Mouse (Mus musculus) neural tube, embryonic 10.5 days (tissue): ENCODE data around the gene Agps.
A peak's percentile ranks its signal among the peaks of the same experiment; 100 is the strongest.

Experiments used
- DNase-seq: peaks from one replicate; pipeline ENCODE4 v3.0.0-alpha.2; 2017; ENCODE audit warnings: low spot score; ENCODE audit errors: extremely low spot score

Gene Agps

GRCm38 (mm10) chr2:75828931-75829610 lies 2.9 kb upstream of the Agps start:
- no peak for DNase-seq

- DNase-seq = no peak
Measured at GRCm38 (mm10) chr2:75830233-75830632, 1.7 kb upstream of the Agps start.

GRCm38 (mm10) chr2:75832781-75833180 lies 804 bp downstream of the Agps start:
- DNase-seq = no peak

GRCm38 (mm10) chr2:75834492-75834891 lies 2.5 kb downstream of the Agps start:
- no peak for DNase-seq

- no peak for DNase-seq
Measured at GRCm38 (mm10) chr2:75842302-75842701, 10.3 kb downstream of the Agps start.

GRCm38 (mm10) chr2:75847708-75848107 lies 15.7 kb downstream of the Agps start:
- no peak for DNase-seq

- DNase-seq = no peak
Measured at GRCm38 (mm10) chr2:75852483-75852882, 20.5 kb downstream of the Agps start.

GRCm38 (mm10) chr2:75854136-75854535 lies 22.2 kb downstream of the Agps start:
- DNase-seq = no peak

- no peak for DNase-seq
Measured at GRCm38 (mm10) chr2:75861115-75861514, 29.1 kb downstream of the Agps start.

GRCm38 (mm10) chr2:75869604-75870003 lies 37.6 kb downstream of the Agps start:
- DNase-seq = no peak

- no peak for DNase-seq
Measured at GRCm38 (mm10) chr2:75874008-75874559, 42.1 kb downstream of the Agps start.

GRCm38 (mm10) chr2:75879791-75880190 lies 47.8 kb downstream of the Agps start:
- no peak for DNase-seq

GRCm38 (mm10) chr2:75883543-75883942 lies 51.6 kb downstream of the Agps start:
- peak; percentile 48 for DNase-seq

- no peak for DNase-seq
Measured at GRCm38 (mm10) chr2:75891981-75892380, 60.0 kb downstream of the Agps start.

GRCm38 (mm10) chr2:75895711-75896110 lies 63.7 kb downstream of the Agps start:
- DNase-seq = no peak

GRCm38 (mm10) chr2:75900281-75900680 lies 68.3 kb downstream of the Agps start:
- DNase-seq = no peak

- DNase-seq = no peak
Measured at GRCm38 (mm10) chr2:75901869-75902268, 69.9 kb downstream of the Agps start.

- DNase-seq = no peak
Measured at GRCm38 (mm10) chr2:75907142-75907541, 75.2 kb downstream of the Agps start.

- no peak for DNase-seq
Measured at GRCm38 (mm10) chr2:75915040-75915439, 83.1 kb downstream of the Agps start.

- no peak for DNase-seq
Measured at GRCm38 (mm10) chr2:75923807-75924340, 91.9 kb downstream of the Agps start.

GRCm38 (mm10) chr2:75926061-75926460 lies 94.1 kb downstream of the Agps start:
- no peak for DNase-seq

- DNase-seq = no peak
Measured at GRCm38 (mm10) chr2:75928011-75928410, 96.0 kb downstream of the Agps start.

GRCm38 (mm10) chr2:75929141-75929540 lies 97.2 kb downstream of the Agps start:
- DNase-seq = no peak
